Mouse (Mus musculus): ENCODE data around the gene Zbtb34. TPM values are rescaled to one million over a fixed set of nuclear protein-coding genes. Genes with fewer than 3 reads are reported as not detected.

Zbtb34 gene
- polyA plus RNA-seq, 1 experiment, result 16.2 TPM

DNA sequence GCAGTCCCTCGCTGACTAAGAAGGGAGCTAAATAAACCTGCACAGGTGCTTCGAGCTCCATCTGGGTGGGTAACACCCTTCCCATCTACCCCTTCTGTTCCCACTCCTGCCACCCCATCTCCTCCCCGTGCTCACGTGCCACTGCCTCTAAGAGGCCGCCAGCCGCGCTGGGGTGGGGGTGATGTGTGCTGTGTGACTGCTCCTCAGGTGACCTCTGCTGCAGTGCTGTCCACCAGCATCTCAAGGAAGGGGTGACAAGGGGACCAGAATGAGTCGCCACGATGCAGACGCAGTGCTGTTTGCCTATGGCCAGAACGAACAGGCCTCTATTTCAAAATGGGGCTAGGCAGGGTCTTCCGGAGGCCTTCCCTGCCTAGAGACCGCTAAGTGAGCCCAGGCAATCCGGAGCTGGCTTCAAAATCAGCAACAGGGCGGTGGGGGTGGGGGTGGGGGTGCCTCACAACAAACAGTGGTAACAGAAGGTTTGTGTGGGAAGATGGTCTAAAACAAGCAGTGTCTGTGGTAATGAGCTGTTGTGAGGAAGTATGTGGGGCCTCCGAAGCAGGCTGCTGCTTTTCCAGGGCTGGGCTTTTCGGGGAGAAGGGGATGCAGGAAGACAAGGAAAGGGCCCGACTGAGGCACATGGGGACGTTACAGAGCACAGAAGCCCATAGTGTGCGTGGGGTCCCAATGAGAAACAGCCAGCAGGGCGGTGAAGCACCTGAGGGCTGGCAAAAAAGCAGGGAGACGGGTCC, 18.2 kb upstream of the Zbtb34 start:
- Histone ChIP-seq H3K27ac (ENCODE audit: insufficient read depth, low read length) (peak overlapping the region; percentile 85), H3K4me1 (ENCODE audit: control insufficient read depth, insufficient read depth, low read length) (peaks cover 22% of the 10 kb centered on the region), H3K4me3 (ENCODE audit: insufficient read depth, low read length) (no peak overlapping the region)
- no peak for TF ChIP-seq CTCF (IDR thresholded peaks at IDR 0.05; ENCODE audit: extremely low read depth, insufficient read depth, low read length)
- no peak for TF ChIP-seq POLR2A (IDR thresholded peaks at IDR 0.05; ENCODE audit: extremely low read depth, insufficient read depth, low read length)

- Histone ChIP-seq H3K27ac (ENCODE audit: insufficient read depth, low read length) (no peak overlapping the region), H3K4me3 (ENCODE audit: insufficient read depth, low read length) (no peak overlapping the region), H3K4me1 (ENCODE audit: control insufficient read depth, insufficient read depth, low read length) (peaks cover 7% of the 10 kb centered on the region)
- TF ChIP-seq CTCF (IDR thresholded peaks at IDR 0.05; ENCODE audit: extremely low read depth, insufficient read depth, low read length) (no peak), POLR2A (IDR thresholded peaks at IDR 0.05; ENCODE audit: extremely low read depth, insufficient read depth, low read length) (no peak)
Measured at GRCm38 (mm10) chr2:33446796-33447195, 15.7 kb upstream of the Zbtb34 start.

DNA sequence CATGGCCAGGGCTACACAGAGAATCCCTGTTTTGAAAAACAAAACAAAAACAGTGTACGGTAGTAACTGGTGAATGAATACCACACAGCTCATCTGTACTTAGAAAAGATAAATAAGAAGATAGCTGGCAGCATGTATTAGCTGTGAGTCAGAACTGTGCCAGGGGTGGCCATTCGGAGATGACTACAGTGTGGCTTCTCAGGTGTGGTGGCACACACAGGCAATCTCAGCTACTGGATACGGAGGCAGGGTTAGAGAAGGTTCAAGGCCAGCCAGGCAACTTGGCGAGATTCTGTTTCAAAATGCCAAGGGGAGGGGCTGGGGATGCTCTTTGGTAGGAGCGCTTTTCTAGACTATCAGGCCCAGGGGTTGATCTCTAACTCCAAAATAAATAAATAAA, 14.6 kb upstream of the Zbtb34 start:
- Histone ChIP-seq H3K4me3 (ENCODE audit: insufficient read depth, low read length) (no peak overlapping the region), H3K4me1 (ENCODE audit: control insufficient read depth, insufficient read depth, low read length) (peaks cover 7% of the 10 kb centered on the region), H3K27ac (ENCODE audit: insufficient read depth, low read length) (no peak overlapping the region)
- TF ChIP-seq POLR2A (IDR thresholded peaks at IDR 0.05; ENCODE audit: extremely low read depth, insufficient read depth, low read length) (no peak), CTCF (IDR thresholded peaks at IDR 0.05; ENCODE audit: extremely low read depth, insufficient read depth, low read length) (no peak)

- no peak overlapping the region for H3K4me3 ChIP-seq (ENCODE audit: insufficient read depth, low read length)
- peaks cover 9% of the 10 kb centered on the region for H3K4me1 ChIP-seq (ENCODE audit: control insufficient read depth, insufficient read depth, low read length)
- H3K27ac ChIP-seq (ENCODE audit: insufficient read depth, low read length), result no peak overlapping the region
- TF ChIP-seq POLR2A (IDR thresholded peaks at IDR 0.05; ENCODE audit: extremely low read depth, insufficient read depth, low read length), result no peak
- TF ChIP-seq CTCF (IDR thresholded peaks at IDR 0.05; ENCODE audit: extremely low read depth, insufficient read depth, low read length), result no peak
Measured at GRCm38 (mm10) chr2:33444862-33445261, 13.7 kb upstream of the Zbtb34 start.

DNA sequence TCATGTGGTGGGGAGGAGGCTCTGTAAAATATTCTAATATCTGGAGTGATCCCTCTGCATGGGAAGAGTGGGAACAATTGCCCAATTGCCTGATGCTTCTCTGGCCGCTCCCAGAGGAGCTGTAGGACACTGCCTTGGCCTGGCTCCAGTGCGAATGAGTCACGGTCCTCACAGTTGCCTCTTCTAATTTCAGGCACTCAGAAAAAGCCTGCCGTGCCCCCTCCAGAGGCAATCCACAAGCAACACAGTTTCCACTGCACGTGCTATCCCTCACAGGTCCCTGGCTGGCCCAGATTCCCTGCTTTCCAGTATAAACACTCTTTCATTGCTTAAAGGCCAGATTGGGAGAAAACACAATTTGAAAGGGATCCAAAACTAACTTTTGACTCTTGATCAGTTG, 13.2 kb upstream of the Zbtb34 start:
- TF ChIP-seq CTCF (IDR thresholded peaks at IDR 0.05; ENCODE audit: extremely low read depth, insufficient read depth, low read length), result no peak
- TF ChIP-seq POLR2A (IDR thresholded peaks at IDR 0.05; ENCODE audit: extremely low read depth, insufficient read depth, low read length), result no peak
- Histone ChIP-seq H3K4me3 (ENCODE audit: insufficient read depth, low read length) (no peak overlapping the region), H3K4me1 (ENCODE audit: control insufficient read depth, insufficient read depth, low read length) (peaks cover 9% of the 10 kb centered on the region; the same call in 1 of the 2 replicates), H3K27ac (ENCODE audit: insufficient read depth, low read length) (no peak overlapping the region)

DNA sequence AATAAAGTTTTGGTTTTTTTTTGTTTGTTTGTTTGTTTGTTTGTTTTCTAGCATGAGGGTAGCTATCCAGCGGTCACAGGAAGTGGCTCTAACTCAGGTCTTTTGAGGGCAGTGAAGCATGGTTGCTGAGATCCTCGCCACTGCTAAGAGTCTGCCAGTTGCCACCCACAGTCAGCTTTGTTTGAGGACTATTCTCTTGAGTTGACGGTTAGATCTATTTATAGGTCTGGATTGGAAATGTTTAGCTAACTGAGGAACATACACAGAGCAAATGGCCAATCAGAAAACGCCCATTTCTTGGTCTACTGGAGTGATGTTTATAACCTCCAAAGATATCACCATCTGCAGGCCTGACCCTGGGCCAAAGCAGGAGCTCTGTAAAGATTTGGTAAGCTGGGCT, 11.6 kb upstream of the Zbtb34 start:
- no peak overlapping the region for H3K27ac ChIP-seq (ENCODE audit: insufficient read depth, low read length)

DNA sequence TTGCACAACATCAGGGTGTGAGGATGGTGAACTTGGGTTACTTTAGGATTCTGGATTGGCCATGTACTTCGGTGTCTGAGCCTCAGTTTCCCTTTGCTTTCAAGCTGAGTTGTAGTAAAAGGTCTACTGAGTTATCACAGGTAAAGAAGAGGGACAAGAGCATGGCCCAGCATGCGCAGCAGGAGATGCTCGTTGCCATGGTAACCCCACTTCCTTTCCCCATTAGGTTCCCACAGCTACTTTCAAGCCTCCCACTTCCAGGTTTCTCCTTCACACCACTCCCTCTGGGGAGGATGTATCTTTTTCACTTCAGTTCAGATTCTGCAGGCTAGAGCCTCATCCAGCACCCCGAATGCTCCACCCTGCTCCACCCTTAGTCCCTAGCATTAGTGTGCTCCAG, 9.8 kb upstream of the Zbtb34 start:
- no peak overlapping the region for H3K27ac ChIP-seq (ENCODE audit: insufficient read depth, low read length)
- H3K4me3 ChIP-seq (ENCODE audit: insufficient read depth, low read length), result no peak overlapping the region
- no peak for TF ChIP-seq CTCF (IDR thresholded peaks at IDR 0.05; ENCODE audit: extremely low read depth, insufficient read depth, low read length)
- no peak for TF ChIP-seq POLR2A (IDR thresholded peaks at IDR 0.05; ENCODE audit: extremely low read depth, insufficient read depth, low read length)
- peaks cover 6% of the 10 kb centered on the region; the same call in 1 of the 2 replicates for H3K4me1 ChIP-seq (ENCODE audit: control insufficient read depth, insufficient read depth, low read length)

More for the DNA sequence above, 11.6 kb upstream of the Zbtb34 start:
- Histone ChIP-seq H3K4me1 (ENCODE audit: control insufficient read depth, insufficient read depth, low read length) (peaks cover 6% of the 10 kb centered on the region; the same call in 1 of the 2 replicates), H3K4me3 (ENCODE audit: insufficient read depth, low read length) (no peak overlapping the region)
- no peak for TF ChIP-seq POLR2A (IDR thresholded peaks at IDR 0.05; ENCODE audit: extremely low read depth, insufficient read depth, low read length)
- TF ChIP-seq CTCF (IDR thresholded peaks at IDR 0.05; ENCODE audit: extremely low read depth, insufficient read depth, low read length), result no peak

GRCm38 (mm10) chr2:33439980-33440670, 9.0 kb upstream of the Zbtb34 start:
- Histone ChIP-seq H3K4me3 (ENCODE audit: insufficient read depth, low read length) (no peak overlapping the region), H3K27ac (ENCODE audit: insufficient read depth, low read length) (no peak overlapping the region; the same call in 1 of the 2 replicates), H3K4me1 (ENCODE audit: control insufficient read depth, insufficient read depth, low read length) (peaks cover 6% of the 10 kb centered on the region; the same call in 1 of the 2 replicates)
- no peak for TF ChIP-seq CTCF (IDR thresholded peaks at IDR 0.05; ENCODE audit: extremely low read depth, insufficient read depth, low read length)
- no peak for TF ChIP-seq POLR2A (IDR thresholded peaks at IDR 0.05; ENCODE audit: extremely low read depth, insufficient read depth, low read length)

- H3K4me1 ChIP-seq (ENCODE audit: control insufficient read depth, insufficient read depth, low read length), result peaks cover 6% of the 10 kb centered on the region; the same call in 1 of the 2 replicates
- H3K27ac ChIP-seq (ENCODE audit: insufficient read depth, low read length), result no peak overlapping the region; the same call in 1 of the 2 replicates
- TF ChIP-seq CTCF (IDR thresholded peaks at IDR 0.05; ENCODE audit: extremely low read depth, insufficient read depth, low read length) (no peak), POLR2A (IDR thresholded peaks at IDR 0.05; ENCODE audit: extremely low read depth, insufficient read depth, low read length) (0 out of 2 replicates have a peak, but pooled peaks have one; percentile 46)
- no peak overlapping the region for H3K4me3 ChIP-seq (ENCODE audit: insufficient read depth, low read length)
Measured at GRCm38 (mm10) chr2:33439471-33439881, 8.4 kb upstream of the Zbtb34 start.
